Mouse (Mus musculus) liver (tissue): ENCODE results near the gene Ttc4.

Experiments
- DNase-seq: peaks from one replicate; pipeline ENCODE4 v3.0.0-alpha.2; 2020; ENCODE audit warnings: mixed read lengths

Ttc4 gene

DNA sequence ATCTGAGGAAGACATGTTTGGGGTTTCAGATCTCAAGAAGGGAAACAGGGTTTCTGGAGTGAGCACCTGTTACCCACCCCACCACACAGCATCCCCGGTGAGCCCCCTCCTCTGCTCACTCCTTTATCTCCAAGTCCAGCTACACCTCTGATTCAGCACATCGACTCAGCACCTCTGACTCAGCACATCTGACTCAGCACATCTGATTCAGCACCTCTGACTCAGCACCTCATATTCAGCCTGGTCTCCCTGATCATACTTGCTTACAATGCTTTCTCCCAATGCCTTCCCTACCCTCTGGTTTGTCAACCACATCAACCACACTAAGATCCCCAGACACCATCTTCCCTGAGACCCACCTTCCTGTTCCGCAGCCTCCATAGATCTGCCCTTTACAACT lies 65.2 kb downstream of the Ttc4 start:
- DNase-seq, result peak; percentile 82

DNA sequence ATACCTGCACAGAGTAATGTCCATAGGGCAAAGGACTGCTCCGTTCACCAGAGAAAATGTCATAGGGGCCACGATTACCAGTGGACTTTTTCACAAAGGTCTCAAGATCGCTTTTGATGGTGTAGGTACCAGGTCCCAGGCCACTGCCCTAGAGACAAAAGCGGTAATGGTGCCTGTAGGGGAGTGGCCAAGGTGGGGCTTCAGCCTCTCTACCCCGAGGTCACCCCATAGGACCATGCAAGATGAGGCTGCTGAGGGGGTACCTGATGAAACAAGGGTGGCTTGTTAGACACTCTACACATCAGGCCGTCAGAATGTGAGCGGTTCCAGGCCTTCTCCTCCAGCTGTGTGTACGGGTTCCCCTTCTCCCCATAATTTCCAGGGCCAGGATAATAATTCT lies 65.6 kb downstream of the Ttc4 start:
- DNase-seq, result no peak
